Mouse (Mus musculus) lung, adult 2 months (tissue): ENCODE results near the gene Ptgdr. TPM values are rescaled to one million over a fixed set of nuclear protein-coding genes. Genes with fewer than 3 reads are reported as not detected.
A peak's percentile ranks its signal among the peaks of the same experiment; 100 is the strongest.
"Not testable (repeated sequence)": the region's sequence is repeated elsewhere in the genome, so short reads cannot be mapped to it uniquely, and the experiment has no call there.

Experiments
- DNase-seq: peaks from one replicate; pipeline ENCODE4 v3.0.0; 2022
- H3K4me1 ChIP-seq: fragments of 200-500 bp; 2 replicates; pipeline ENCODE4 v1.6.1; 2011; ENCODE audit warnings: low read length; ENCODE audit not compliant: control insufficient read depth, insufficient read depth
- H3K4me3 ChIP-seq: fragments of 200-500 bp; replicated peaks from 2 replicates; pipeline ENCODE3; 2011; ENCODE audit warnings: low read depth, mild to moderate bottlenecking, control low read depth, low read length; ENCODE audit errors: extremely low read depth
- CTCF ChIP-seq: fragments of 200-500 bp; IDR thresholded peaks from 2 replicates; pipeline ENCODE4 v1.5.1; 2011; ENCODE audit warnings: mild to moderate bottlenecking, low read length, control low read depth; ENCODE audit not compliant: insufficient read depth
- POLR2A ChIP-seq: fragments of 200-500 bp; IDR thresholded peaks from 2 replicates; pipeline ENCODE4 v1.6.1; 2011; ENCODE audit warnings: low read depth, mild to moderate bottlenecking, control low read depth, low read length, borderline replicate concordance; ENCODE audit errors: extremely low read depth
- WGBS: fragments of 180-500 bp; shearing (Covaris S2); methylation state at CpG from one replicate; pipeline ENCODE4 v1.1.7; 2018; 5-methylcytosine and 5-hydroxymethylcytosine counted together
- polyA plus RNA-seq: library from polyadenylated mRNA; depleted of rRNA; stranded (reverse); fragments of >200 nt; gene quantifications from 2 replicates; pipeline ENCODE4 v1.2.3, GENCODE M21; 2012

Gene Ptgdr
- polyA plus RNA-seq, 1 experiment = not detected

DNA sequence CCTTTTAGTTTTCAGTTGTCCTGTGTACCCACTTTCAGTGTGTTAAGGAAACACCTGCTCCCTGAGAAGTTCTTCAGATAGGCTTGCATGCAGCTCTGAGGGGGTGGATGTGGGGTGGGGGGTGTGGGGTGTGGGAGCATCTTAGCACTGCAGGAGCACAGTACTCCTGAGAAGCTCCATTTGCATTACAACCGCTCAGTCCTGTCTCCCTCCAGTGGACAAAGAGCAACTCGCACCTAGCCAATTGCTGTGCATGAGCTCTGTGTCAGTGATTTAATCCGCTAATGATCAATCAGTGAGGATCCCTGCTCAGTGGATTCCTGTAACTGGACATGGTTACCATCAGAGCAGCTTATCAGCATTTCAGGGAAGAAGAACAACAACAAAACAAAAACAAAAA is 8.5 kb downstream of the Ptgdr start:
- 8% methylated on average over 3 of the region's 3 CpGs for WGBS
- DNase-seq, H3K4me3 ChIP-seq, H3K4me1 ChIP-seq: not testable (repeated sequence)
- 0 out of 2 replicates have a peak, but pooled peaks have one; percentile 15 for TF ChIP-seq CTCF

DNA sequence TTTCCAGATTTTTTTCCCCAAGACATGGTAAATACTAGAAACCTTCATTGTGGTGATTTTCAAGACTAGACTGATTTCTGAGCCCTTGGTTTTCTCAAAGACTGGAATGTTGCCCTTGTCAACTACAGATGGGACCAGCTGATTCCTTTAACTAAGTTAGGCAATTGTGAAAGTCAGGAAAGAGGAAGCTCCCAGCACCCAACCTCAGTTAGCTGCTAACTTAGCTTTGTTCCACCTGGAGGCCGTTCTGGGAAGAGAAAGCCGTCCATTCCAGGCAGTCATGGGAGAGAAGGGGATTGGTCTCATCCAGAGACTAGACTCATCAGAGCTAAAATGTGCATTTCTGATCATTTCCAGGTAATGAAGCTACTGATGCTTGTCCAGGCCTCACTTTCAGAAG is 11.4 kb downstream of the Ptgdr start:
- no peak overlapping the region for H3K4me3 ChIP-seq
- 75% methylated on average over 2 of the region's 2 CpGs for WGBS

DNA sequence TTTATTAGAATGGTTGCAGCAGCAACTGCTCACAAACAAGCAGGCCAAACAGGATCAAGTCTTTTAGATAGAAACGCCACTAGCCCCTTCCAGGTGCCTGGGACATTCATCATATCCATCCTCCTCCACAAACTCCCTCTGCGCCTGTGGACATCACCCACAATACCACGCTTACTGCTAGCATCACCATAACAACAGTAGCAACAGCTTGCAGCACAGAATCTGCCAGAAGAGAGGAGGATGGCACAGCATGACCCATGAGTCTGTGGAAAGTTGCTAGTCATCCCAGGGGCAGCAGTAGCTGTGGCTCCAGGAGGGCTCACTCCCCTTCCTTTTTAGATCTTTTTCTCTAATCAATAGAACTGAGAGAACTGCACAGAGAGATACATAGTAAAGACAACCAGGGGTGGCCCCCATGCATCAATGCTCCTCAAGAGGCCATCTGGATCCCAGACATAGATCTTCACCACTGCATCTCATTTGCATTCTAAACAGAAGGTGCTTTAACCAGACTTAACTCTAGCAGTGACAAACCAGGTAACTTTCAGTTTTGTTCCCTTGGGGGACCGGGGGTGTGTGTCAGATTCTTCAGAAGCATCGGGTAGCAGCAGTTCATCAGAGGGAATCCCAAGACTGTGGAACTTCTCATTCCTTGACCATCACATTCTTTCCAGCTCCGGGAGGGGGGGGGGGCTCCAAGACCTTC is 12.5 kb downstream of the Ptgdr start:
- 71% methylated on average over 6 of the region's 6 CpGs for WGBS
- no peaks in the 10 kb centered on the region for H3K4me1 ChIP-seq

More for the DNA sequence above, 11.4 kb downstream of the Ptgdr start:
- no peaks in the 10 kb centered on the region for H3K4me1 ChIP-seq
- TF ChIP-seq POLR2A (no peak), CTCF (no peak)
- no peak for DNase-seq

DNA sequence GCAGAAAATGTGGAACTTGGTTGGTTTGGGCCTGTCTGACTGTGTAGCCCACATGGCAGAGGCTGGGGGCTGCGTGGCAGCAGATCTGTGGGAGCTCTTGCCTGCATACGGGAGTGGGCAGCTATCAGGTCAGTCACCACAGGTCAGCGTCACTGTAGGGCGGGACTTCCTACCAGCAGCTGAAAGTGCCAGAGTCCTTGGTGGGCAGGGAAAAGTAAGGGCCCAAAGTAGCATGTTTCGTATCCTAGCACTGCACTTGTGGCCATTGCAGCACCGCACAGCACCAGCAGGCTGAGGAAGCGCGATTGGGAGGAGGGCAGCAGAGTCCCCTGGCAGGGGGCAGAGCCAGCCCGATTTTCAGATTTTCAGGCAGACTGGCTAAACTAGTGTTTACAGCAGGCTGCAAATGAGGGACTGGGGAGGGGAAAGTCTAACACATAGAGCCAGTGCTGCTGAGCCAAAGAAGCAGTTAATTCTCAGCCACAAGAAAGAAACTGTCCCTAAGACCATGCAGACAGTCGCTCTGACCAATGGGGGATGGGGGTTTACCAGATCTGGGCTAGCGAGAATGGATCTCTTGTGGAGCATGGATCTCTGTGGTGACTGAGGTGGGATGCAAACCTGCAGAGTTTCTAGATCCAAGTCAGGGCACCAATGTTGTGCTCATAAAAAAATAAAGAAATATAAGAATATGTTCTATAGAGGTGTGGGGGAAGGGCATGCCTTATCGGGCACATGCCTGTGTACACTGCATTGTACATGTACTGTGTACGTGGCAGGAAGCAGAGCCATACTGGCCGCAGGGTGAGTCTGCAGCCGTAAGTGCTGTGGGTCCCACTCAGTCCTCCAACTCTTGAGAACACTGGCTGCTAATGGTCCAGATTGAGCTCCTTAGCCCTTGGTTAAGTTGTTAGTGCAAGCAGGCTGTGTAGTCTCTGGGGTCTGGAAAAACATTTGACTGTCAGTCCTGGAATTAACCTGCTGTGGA is 15.1 kb downstream of the Ptgdr start:
- TF ChIP-seq CTCF = no peak
- no peak for TF ChIP-seq POLR2A
- no peak for DNase-seq
- no peaks in the 10 kb centered on the region for H3K4me1 ChIP-seq
- H3K4me3 ChIP-seq = no peak overlapping the region
- WGBS = 40% methylated on average over 15 of the region's 15 CpGs

More for the DNA sequence above, 12.5 kb downstream of the Ptgdr start:
- no peak for DNase-seq
- H3K4me3 ChIP-seq = no peak overlapping the region
- TF ChIP-seq CTCF = no peak
- TF ChIP-seq POLR2A = no peak

DNA sequence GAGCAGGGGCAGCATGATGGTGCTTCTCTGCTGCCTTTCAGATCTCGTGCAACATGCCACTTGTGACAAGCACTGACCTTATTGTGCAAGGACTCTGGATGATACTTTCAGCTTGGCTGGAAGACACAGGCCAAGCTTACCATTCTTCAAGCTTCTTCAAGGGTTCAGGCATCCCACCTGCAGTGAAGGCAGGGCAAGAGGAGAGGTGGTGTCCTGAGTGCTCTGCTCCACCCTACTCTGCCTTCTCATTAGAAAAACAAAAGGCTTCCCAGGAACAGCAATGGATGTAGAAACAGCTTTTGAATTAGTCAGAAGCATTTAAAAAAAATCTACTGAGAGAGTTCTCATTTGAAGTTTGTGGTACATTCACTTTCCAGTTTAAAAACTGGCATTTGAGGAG is 20.5 kb downstream of the Ptgdr start:
- Histone ChIP-seq H3K4me1 (no peaks in the 10 kb centered on the region), H3K4me3 (no peak overlapping the region)
- no peak for DNase-seq
- WGBS = 41% methylated on average over 1 of the region's 1 CpGs
- no peak for TF ChIP-seq CTCF

DNA sequence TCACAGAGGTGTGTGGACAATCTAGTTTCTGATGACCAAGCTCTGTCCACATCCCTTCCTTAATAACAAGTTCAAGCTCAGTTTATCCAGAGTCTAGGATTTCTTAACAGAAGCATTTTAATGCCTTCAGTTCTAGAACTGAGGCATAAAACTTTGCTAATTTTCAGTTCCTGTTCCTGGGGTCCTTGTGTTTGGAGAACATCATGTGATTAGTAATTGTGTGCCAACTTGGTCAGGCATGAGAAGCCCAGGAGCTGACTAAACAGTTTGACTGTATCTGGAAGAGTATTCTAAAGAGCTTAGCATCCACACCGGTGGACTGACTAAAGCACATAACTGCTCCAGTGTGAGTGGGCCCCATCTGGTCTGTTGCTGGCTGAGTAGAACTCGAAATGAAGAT is 24.0 kb downstream of the Ptgdr start:
- H3K4me1 ChIP-seq = no peaks in the 10 kb centered on the region
- DNase-seq = no peak
- no peak overlapping the region for H3K4me3 ChIP-seq
- 70% methylated on average over 2 of the region's 2 CpGs for WGBS
- TF ChIP-seq POLR2A = no peak

DNA sequence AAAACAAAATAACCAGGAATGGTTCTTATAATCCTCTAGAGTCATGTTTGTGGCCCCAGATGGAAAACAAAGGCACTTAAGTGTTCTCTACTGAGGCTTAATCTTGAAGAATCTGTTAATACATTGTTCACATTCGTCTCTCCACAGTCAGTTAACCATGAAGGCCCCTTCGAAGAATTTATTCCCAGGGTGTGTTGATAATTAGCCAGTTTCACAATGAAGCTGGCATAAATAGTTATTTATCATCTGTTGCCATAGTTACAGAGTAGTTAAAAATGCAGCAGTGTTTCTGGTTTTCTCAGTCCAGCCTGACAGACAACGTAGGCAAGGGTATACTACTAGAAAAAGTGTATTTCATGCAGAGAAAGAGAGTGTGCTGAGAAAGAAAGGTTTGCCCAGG is 25.0 kb downstream of the Ptgdr start:
- 46% methylated on average over 3 of the region's 3 CpGs for WGBS
- not testable (repeated sequence) for H3K4me1 ChIP-seq, H3K4me3 ChIP-seq, DNase-seq

DNA sequence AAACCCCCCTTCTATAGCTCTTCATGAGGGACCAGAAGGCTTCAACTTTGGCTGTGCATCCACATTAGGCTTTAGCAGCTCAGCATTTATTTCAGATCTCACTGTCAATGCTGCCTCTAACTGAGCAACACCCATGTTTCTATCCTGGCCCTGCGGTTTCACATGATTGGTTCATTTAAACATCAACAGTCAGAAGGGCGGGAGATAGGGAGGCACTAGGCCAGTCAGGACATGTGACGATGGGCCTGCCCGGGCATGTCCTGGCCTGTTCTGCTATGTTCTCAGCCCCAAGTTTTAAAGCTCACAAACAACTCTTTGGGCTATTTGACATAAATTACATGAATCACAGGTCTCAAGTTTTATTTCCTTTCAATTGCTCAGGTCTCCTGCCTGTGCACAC is 26.1 kb downstream of the Ptgdr start:
- H3K4me1 ChIP-seq, DNase-seq, H3K4me3 ChIP-seq: not testable (repeated sequence)
- 86% methylated on average over 4 of the region's 4 CpGs for WGBS

DNA sequence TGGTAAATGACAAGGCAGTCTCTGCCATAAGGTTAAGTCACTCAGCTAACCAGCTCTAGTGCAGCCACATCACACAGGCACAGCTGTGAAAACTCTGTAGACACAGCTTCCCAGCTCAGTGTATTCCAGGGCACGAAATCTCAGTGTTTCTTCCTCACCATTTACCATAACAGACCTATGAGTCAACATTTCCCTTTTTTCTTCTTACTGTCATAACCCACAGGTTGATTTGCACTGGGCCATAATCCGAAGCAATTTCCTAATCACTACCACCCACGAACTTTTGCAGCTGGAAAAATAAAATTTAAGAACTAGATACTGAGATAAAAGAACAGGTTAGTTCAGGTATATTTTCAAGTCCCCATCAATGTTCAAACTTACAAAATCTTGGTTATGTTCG is 31.4 kb downstream of the Ptgdr start:
- no peak for TF ChIP-seq POLR2A
- no peak for TF ChIP-seq CTCF
- Histone ChIP-seq H3K4me3 (no peak overlapping the region), H3K4me1 (no peaks in the 10 kb centered on the region)
- WGBS = 60% methylated on average over 4 of the region's 4 CpGs
- DNase-seq = no peak

DNA sequence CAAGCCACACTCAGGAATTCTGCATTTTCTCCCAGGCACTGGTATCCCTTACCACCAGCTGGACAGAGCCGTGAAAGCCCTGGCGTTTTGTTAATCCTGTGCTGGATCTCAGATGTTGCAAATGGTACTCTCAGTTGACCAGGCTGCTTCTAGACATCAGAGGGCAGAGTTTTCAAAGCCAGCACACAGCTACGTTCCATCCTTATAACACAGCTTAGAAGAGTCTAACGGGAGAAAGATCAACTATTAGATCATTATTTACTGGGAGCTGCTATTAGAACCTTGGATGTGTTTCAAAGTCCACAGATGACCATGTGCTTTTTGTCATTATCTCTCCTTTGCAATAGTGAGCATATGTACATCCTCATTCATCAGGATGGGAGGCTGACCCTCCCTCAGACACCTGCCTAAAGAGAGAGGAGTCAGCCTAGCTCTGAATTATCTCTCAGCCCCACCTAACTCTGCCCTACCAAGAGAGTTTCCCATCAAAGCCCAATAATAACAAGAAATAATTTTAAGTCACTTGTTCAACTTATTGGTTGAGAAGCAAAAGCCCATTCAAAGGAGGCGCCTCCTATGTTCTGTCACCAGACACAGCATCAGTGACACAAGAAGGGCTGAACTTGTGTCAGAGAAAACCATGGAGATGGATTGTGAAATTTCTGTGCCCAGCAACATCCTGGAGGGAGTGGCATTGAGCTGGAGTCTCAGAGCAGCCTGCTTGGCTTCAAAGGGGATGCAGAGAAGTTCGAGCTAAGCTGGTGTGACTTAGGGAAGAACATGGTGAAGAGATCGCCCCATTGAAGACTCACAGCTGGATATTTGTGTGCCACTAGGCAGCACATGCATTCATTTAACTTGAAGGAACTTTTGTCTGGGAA is 37.8 kb downstream of the Ptgdr start:
- Histone ChIP-seq H3K4me1 (no peaks in the 10 kb centered on the region), H3K4me3 (no peak overlapping the region)
- TF ChIP-seq CTCF = no peak
- TF ChIP-seq POLR2A = no peak
- 67% methylated on average over 7 of the region's 7 CpGs for WGBS
- DNase-seq = no peak

DNA sequence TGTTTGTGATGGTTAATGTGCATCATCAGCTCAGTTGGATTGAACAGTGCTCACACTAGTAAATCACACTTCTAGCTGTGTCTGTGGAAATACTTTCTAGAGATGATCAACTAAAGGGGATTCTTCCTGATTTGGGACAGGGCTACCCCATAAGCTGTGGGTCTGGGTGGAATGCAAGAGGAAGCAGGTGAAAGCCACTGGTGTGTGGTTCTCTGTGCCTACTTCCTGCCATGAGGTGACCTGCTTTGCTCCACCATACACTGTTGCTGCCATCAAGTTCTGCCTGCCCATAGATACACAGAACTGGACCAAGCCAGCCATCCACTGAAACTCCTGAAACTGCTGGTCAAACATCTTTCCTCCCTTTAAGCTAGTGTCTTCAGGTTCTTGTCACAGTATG is 46.0 kb downstream of the Ptgdr start:
- not testable (repeated sequence) for DNase-seq, H3K4me1 ChIP-seq, H3K4me3 ChIP-seq
